Mouse (Mus musculus) liver, adult 2 months (tissue): Measurements from ENCODE around the gene Ttc12. TPM values are rescaled to one million over a fixed set of nuclear protein-coding genes. Genes with fewer than 3 reads are reported as not detected.

Source experiments
- DNase-seq: peaks from one replicate; pipeline ENCODE4 v3.0.0-alpha.2; 2011; ENCODE audit warnings: low read depth, low spot score; ENCODE audit errors: extremely low read depth
- H3K27ac ChIP-seq: fragments of 200-500 bp; replicated peaks from 2 replicates; pipeline ENCODE4 v1.5.1; 2012; ENCODE audit warnings: low read depth, mild to moderate bottlenecking, control low read depth, inconsistent platforms, low read length; ENCODE audit not compliant: insufficient read depth
- H3K27me3 ChIP-seq: fragments of 200-500 bp; 2 replicates; pipeline ENCODE4 v1.6.1; 2012; ENCODE audit warnings: mild to moderate bottlenecking, moderate library complexity, low read length, inconsistent platforms; ENCODE audit not compliant: control insufficient read depth, insufficient read depth
- H3K36me3 ChIP-seq: fragments of 200-500 bp; 2 replicates; pipeline ENCODE4 v1.6.1; 2012; ENCODE audit warnings: low read length, inconsistent platforms; ENCODE audit not compliant: control insufficient read depth, insufficient read depth
- H3K4me1 ChIP-seq: fragments of 200-500 bp; 2 replicates; pipeline ENCODE4 v1.6.1; 2011; ENCODE audit warnings: low read length; ENCODE audit not compliant: control insufficient read depth, insufficient read depth
- H3K4me3 ChIP-seq: fragments of 200-500 bp; 2 replicates; pipeline ENCODE4 v1.5.1; 2011; ENCODE audit warnings: low read depth, mild to moderate bottlenecking, control low read depth, low read length, moderate library complexity; ENCODE audit not compliant: insufficient read depth
- H3K79me2 ChIP-seq: fragments of 200-500 bp; 2 replicates; pipeline ENCODE4 v1.6.1; 2012; ENCODE audit warnings: inconsistent platforms, mild to moderate bottlenecking, low read length, moderate library complexity; ENCODE audit not compliant: control insufficient read depth, insufficient read depth
- H3K9ac ChIP-seq: fragments of 200-500 bp; 2 replicates; pipeline ENCODE4 v1.6.1; 2012; ENCODE audit warnings: low read depth, mild to moderate bottlenecking, control low read depth, inconsistent platforms, low read length
- CTCF ChIP-seq: fragments of 200-500 bp; IDR thresholded peaks from 2 replicates; pipeline ENCODE4 v1.5.1; 2011; ENCODE audit warnings: low read depth, low read length, control low read depth
- POLR2A ChIP-seq: fragments of 200-500 bp; IDR thresholded peaks from 2 replicates; pipeline ENCODE4 v1.6.1; 2011; ENCODE audit warnings: low read length, control low read depth; ENCODE audit not compliant: insufficient read depth; ENCODE audit errors: extremely low read depth
- WGBS: fragments of 180-500 bp; shearing (Covaris S2); methylation state at CpG from one replicate; pipeline ENCODE4 v1.1.7; 2018; 5-methylcytosine and 5-hydroxymethylcytosine counted together
- polyA plus RNA-seq: library from polyadenylated mRNA; depleted of rRNA; stranded (reverse); fragments of >200 nt; gene quantifications from 2 replicates; pipeline ENCODE4 v1.2.3, GENCODE M21; 2012
- total RNA-seq: library from RNA; depleted of rRNA; stranded (reverse); fragments of >200 nt; gene quantifications from 2 replicates; pipeline ENCODE4 v1.2.3, GENCODE M21; 2014

Gene Ttc12
- total and polyA plus RNA-seq, 2 experiments: 0.17 to 0.28 TPM

GRCm38 (mm10) chr9:49488912-49489895 is 3.2 kb upstream of the Ttc12 start:
- Histone ChIP-seq H3K4me3 (no peak overlapping the region; the same call in 1 of the 2 replicates), H3K9ac (no peak overlapping the region), H3K4me1 (no peaks in the 10 kb centered on the region), H3K27ac (no peak overlapping the region), H3K27me3 (no peaks in the 10 kb centered on the region), H3K79me2 (no peaks in the 10 kb centered on the region), H3K36me3 (no peaks in the 10 kb centered on the region)
- DNase-seq: peak; percentile 31
- TF ChIP-seq POLR2A (no peak), CTCF (peak; percentile 100)
- 30% methylated on average over 16 of the region's 16 CpGs for WGBS

- Histone ChIP-seq H3K4me3 (no peak overlapping the region), H3K27ac (no peak overlapping the region), H3K9ac (no peak overlapping the region), H3K27me3 (no peaks in the 10 kb centered on the region), H3K79me2 (no peaks in the 10 kb centered on the region), H3K4me1 (no peaks in the 10 kb centered on the region), H3K36me3 (no peaks in the 10 kb centered on the region)
- DNase-seq: no peak
- no peak for TF ChIP-seq POLR2A
- WGBS: 68% methylated on average over 7 of the region's 7 CpGs
These were observed 2.2 kb upstream of the Ttc12 start for GRCm38 (mm10) chr9:49488258-49488657.

- Histone ChIP-seq H3K4me1 (no peaks in the 10 kb centered on the region), H3K27me3 (no peaks in the 10 kb centered on the region), H3K79me2 (no peaks in the 10 kb centered on the region), H3K9ac (no peak overlapping the region), H3K4me3 (no peak overlapping the region), H3K27ac (no peak overlapping the region), H3K36me3 (no peaks in the 10 kb centered on the region)
- WGBS: 80% methylated on average over 6 of the region's 6 CpGs
- DNase-seq: no peak
- TF ChIP-seq CTCF (no peak), POLR2A (no peak)
These were observed 1.6 kb upstream of the Ttc12 start for GRCm38 (mm10) chr9:49487657-49487943.

GRCm38 (mm10) chr9:49486805-49487656 is 1.0 kb upstream of the Ttc12 start:
- TF ChIP-seq CTCF (no peak), POLR2A (no peak)
- H3K79me2 ChIP-seq: no peaks in the 10 kb centered on the region
- H3K4me1 ChIP-seq: no peaks in the 10 kb centered on the region
- DNase-seq: no peak
- no peaks in the 10 kb centered on the region for H3K36me3 ChIP-seq
- H3K9ac ChIP-seq: no peak overlapping the region
- 76% methylated on average over 9 of the region's 9 CpGs for WGBS
- no peaks in the 10 kb centered on the region for H3K27me3 ChIP-seq
- H3K27ac ChIP-seq: no peak overlapping the region
- H3K4me3 ChIP-seq: no peak overlapping the region

GRCm38 (mm10) chr9:49485250-49485891 is 654 bp downstream of the Ttc12 start:
- Histone ChIP-seq H3K9ac (peak overlapping the region; percentile 7; the same call in 1 of the 2 replicates), H3K4me3 (peak overlapping the region; percentile 50), H3K27ac (no peak overlapping the region)

More at GRCm38 (mm10) chr9:49485250-49485891, 654 bp downstream of the Ttc12 start:
- WGBS: 8% methylated on average over 21 of the region's 21 CpGs
- Histone ChIP-seq H3K79me2 (no peaks in the 10 kb centered on the region), H3K27me3 (no peaks in the 10 kb centered on the region), H3K36me3 (no peaks in the 10 kb centered on the region), H3K4me1 (no peaks in the 10 kb centered on the region)
- DNase-seq: peak; percentile 10
- TF ChIP-seq CTCF (peak; percentile 55), POLR2A (no peak)
